Mouse (Mus musculus): ENCODE results near the gene Gpr141.

DNA sequence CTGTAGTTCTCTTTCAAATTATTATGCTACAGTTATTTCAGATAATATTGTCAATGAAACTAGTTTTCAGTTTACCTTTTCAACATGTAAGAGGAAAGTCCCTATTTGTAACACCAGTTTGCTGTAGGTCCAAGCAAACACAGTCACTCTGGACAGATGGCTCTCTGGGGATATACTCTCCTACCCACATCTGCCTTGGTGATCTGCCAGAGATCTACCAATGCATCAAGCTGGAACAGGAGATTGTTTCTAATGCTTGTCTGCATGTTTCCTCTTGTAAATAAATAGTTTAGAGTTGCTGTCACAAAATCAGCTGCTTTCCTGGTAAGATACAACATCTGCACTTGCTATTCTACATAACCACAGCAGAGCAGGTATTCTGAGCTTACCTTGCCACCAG is 40.2 kb upstream of the Gpr141 start:
- TF ChIP-seq CTCF (IDR thresholded peaks at IDR 0.05; ENCODE audit: borderline replicate concordance, control insufficient read depth, extremely low read depth, insufficient read depth, low read length, poor library complexity) (no peak), POLR2A (IDR thresholded peaks at IDR 0.05; ENCODE audit: control insufficient read depth, extremely low read depth, insufficient read depth, low read length, poor library complexity) (no peak)

Data from thymus, adult 2 months (tissue).